Mouse (Mus musculus) heart, postnatal 36 days (tissue): Measurements from ENCODE around the gene Coro1b. TPM values are rescaled to one million over a fixed set of nuclear protein-coding genes. Genes with fewer than 3 reads are reported as not detected.
A peak's percentile ranks its signal among the peaks of the same experiment; 100 is the strongest.

ENCODE experiments used
- DNase-seq, 2 experiments: peaks; one replicate each; pipeline ENCODE4 v3.0.0; 2021 to 2022
- intact Hi-C: fragments of 180-260 bp; cut with DNase I; formaldehyde crosslinking; loops from one replicate; pipeline ENCODE4 v1.15.1; 2025
- total RNA-seq, 2 experiments: library from RNA; stranded (reverse); gene quantifications; 2 replicates each; pipeline ENCODE4 v1.2.3; 2021

Gene Coro1b
- 10 to 100 TPM; 52.4 to 55.6 TPM for total RNA-seq

DNA sequence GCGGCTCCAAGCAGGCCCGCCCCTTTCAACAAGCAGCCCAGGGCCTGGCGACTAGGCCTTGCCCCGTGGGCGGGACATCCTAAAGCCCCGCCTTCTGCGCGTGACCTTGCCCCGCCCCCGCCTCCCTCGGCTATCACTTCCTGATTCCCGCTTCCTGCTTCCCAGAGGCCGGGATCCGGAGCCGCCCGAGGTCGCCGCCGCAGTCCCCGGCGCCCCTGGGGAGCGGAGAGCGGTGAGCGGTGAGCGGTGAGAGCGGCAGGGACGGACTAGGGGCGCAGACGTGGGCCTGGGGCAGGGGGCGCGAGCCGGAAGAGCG, at the start of gene Coro1b:
Gene Coro1b, plus strand, starts transcription at position 129 of the 316 bp plus-strand sequence.
- intact Hi-C loops = loop anchor here (1.0 kb wide), 1 partner anchor 22 kb away; no protein-coding TSS in a partner anchor
- DNase-seq = peak; percentile 99 to 100

DNA sequence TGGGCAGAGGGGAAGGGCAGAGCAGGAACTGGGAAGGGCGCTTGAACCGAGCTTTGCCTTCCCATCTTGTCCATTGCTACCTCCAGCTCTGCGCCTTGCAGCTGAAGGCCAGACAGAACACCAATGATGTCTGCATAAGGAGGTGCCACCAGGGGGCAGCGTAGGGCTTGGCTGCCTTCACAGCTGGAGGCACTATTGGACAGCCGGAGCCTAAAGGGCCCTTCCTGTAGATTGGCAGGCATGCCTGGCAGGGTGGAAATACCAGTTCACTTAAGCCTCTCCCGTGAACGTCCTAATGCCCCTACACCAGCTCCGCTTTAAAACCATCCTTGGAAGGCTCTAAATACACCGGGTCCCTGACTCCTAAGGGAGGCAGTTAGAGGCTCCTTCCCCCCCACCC, 49.4 kb upstream of the Coro1b start:
- intact Hi-C loops = loop anchor here (2.0 kb wide), 1 partner anchor 104 kb away; no protein-coding TSS in a partner anchor
- DNase-seq = peak; percentile 91 to 95

DNA sequence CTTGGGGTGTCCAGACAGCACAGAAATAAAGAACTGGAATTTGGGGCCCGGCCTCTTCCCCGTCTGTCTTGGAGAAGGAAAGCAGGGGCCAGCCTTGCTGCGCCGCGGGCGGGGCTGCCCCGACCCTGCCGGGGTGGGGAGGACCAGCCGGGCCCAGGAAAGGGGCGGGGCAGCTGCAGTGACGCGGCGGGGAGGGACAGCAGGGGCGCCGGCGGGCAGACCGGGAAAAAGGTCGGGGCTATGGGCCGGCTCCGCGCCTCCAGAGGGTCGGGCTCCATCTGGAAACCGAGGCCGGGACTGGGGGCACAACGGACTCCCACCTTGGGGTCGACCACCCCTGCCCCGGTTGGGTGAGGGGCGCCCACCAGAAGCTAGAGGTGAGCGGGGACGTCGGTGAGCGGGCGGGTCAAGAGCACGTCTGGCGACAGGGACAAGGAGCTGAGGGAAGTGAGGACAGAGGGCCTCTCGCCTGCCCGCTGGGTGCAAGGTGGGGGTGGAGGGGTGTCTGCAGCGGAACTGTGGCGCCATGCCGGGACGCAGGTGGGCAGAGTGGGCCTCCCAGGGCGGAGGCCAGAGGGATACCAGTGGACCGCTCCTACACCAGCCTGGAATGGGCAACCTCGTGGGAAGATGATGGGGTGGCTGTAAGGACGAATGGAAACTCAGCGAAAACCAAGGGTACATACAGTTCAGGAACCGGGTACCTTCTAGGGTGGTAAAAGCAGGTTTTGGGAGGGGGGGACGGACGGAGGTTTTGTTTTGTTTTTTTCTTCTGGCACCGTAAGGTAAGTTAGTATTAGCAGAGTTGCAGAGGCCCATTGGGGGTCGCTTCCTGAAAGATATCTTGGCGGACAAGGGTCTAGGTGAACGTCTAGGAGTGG, 48.3 kb upstream of the Coro1b start, which contains the start of gene Pitpnm1:
Gene Pitpnm1, plus strand, starts transcription at position 162 of the 881 bp plus-strand sequence.
- DNase-seq = peak; percentile 83 to 87
- intact Hi-C loops = loop anchor here (1.0 to 2.0 kb wide), 2 partner anchors 103 to 128 kb away; no protein-coding TSS in a partner anchor

DNA sequence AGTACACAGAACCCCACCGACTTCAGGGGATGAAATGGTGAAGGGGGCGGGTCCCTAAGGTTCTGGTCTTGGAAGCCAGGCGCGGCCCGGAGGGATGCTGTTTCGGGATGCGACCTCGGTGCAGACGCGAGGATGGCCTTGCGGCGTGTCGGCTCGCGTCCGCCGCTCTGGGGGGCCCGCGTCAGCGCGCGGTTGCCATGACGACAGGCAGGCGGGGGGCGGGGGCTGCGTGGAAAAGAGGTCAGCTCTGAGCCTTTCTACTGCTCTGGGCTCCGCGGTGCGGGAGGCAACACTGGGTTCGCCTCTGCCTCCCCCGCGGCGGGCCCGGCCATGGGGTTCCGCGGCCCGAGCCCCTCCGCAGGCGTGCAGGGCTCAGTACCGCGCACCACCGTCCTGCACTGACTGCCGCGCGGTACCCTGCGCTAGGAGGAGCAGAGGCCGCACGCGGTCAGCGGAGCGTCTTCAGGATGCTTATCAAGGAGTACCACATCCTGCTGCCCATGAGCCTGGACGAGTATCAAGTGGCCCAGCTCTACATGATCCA, 47.6 kb upstream of the Coro1b start:
- DNase-seq = peak in 1 of 2 experiments; percentile 24
- intact Hi-C loops = loop anchor here (1.0 kb wide), 1 partner anchor 128 kb away; no protein-coding TSS in a partner anchor

DNA sequence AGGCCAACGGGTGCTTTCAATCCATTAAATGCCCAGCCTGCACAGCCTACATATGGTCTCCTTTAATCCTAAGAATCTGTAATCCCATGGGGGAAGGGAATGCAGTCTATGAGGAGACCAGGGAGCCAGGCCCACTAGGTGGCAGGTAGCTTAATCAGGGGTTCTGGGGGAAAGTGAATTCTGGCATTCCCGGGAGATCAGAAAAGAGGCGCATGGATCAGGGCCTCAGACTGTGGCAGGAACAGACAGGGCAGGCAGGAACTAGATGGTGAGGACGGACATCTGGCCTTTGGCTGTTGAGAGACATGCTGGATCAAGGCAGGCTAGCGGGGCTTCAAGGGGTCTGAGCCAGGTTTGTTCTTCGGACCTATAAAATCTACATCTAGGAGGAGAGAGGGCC, 47.0 kb upstream of the Coro1b start:
- no peak for DNase-seq
- intact Hi-C loops = no loop called here

DNA sequence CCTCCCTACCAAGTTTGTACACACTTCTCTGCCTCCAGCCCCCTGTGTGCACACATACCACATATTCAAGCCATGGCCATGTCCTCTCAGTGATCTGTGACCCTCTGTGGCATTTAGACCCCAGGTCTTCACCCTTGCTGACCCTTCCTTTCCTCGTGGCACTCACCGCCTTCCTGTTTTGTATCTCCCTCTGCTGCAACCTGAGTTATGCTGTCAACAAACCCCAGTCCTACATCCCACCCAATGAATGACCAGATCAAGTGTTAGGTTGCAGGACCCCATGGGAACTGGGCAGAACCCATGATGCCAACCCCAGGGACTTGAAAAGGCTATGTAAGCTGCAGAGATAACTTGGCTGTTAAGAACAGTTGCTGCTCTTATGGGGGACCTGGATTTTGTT, 46.4 kb upstream of the Coro1b start:
- intact Hi-C loops = no loop called here
- no peak for DNase-seq

DNA sequence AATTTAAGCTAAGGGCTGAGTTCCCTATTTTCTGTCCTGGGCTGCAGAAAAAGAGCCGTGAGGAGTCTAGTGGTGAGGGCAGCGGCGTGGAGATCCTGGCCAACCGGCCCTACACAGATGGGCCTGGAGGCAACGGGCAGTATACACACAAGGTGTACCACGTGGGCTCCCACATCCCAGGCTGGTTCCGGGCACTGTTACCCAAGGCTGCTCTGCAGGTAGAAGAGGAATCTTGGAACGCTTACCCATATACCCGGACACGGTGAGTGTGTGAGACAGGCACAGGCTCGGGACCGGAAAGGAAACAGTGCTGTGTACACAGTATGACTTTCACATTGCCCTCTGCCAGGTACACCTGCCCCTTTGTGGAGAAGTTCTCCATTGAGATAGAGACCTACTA, 45.8 kb upstream of the Coro1b start:
- intact Hi-C loops = no loop called here

DNA sequence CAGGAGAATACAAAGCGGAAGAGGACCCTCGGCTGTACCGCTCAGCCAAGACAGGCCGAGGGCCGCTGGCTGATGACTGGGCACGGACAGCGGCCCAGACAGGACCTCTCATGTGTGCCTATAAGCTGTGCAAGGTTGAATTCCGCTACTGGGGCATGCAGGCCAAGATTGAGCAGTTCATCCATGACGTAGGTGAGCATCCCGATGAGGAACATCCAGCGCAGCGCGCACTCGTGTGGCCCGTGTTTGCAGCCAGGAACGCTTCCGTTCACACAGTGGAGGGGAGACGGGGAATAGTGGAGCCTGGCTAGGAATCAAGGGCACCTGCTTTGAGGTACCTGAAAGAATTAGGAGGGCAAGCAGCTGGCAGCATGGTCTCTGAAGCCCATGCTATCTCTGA, 45.1 kb upstream of the Coro1b start:
- intact Hi-C loops = no loop called here
- DNase-seq = no peak

More for the DNA sequence above, 45.8 kb upstream of the Coro1b start:
- DNase-seq = no peak

DNA sequence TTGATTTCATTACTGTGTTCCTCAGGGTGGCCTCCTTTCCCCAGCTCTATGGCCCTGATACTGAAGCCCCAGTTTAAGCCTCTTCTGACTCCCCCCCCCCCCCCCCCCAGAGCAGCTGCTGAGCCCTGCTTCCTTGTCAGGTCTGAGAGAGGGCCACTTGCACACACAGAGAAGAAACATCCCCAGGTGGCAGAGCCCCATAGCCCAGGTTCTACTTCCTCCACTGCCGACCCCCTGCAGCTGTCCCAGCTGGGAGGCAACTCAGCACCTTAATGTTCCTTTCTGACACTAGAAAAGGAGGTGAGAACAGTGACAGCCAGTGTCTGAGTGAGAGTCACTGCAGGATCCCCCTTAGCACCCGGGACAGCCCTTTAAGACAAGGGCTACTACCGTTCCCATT, 44.6 kb upstream of the Coro1b start:
- intact Hi-C loops = no loop called here
- no peak for DNase-seq

DNA sequence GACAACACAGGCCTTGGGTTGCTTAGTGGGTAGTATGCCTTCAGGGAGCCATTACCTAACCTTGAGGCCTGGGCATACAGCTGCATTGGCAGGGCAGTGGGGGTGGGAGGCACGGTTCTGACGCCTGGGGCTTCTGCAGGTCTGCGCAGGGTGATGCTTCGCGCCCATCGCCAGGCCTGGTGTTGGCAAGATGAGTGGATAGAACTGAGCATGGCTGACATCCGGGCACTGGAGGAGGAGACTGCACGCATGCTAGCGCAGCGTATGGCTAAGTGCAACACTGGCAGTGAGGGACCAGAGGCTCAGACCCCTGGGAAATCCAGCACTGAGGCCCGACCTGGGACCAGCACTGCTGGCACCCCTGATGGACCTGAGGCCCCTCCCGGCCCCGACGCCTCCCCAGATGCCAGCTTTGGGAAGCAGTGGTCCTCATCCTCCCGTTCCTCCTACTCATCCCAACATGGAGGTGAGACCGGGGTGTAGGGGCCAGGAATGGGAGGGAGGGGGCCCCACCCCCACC, 43.7 kb upstream of the Coro1b start:
- no peak for DNase-seq
- intact Hi-C loops = no loop called here

DNA sequence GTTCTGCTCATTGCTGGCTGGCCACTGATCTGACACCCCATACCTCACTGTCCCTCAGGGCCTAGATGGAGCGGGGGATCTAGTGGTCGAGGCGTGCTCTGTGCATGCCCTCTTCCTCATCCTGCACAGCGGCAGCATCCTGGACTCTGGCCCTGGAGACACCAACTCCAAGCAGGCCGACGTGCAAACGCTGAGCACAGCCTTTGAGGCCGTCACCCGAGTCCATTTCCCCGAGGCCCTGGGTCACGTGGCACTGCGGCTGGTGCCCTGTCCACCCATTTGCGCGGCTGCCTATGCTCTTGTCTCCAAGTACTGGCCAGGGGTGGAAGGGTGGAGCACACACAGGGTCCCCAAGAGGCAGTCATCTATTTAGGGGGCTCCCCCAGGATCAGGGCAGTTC, 41.8 kb upstream of the Coro1b start:
- intact Hi-C loops = no loop called here
- no peak for DNase-seq

DNA sequence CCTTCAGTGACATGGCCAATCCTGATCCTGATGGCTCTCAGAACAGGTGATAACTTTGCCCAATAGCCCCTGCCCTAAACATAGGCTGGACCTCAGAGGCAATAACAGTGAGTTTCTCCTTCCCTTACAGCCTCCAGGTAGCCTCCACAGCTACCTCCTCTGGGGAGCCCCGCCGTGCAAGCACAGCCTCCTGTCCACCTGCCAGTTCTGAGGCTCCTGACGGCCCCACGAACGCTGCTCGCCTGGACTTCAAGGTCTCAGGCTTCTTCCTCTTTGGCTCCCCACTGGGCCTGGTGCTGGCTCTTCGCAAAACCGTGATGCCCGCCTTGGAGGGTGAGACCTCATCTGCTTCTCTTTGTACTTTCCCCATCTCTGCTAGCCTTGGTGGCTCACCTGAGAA, 39.9 kb upstream of the Coro1b start:
- DNase-seq = no peak
- intact Hi-C loops = no loop called here

DNA sequence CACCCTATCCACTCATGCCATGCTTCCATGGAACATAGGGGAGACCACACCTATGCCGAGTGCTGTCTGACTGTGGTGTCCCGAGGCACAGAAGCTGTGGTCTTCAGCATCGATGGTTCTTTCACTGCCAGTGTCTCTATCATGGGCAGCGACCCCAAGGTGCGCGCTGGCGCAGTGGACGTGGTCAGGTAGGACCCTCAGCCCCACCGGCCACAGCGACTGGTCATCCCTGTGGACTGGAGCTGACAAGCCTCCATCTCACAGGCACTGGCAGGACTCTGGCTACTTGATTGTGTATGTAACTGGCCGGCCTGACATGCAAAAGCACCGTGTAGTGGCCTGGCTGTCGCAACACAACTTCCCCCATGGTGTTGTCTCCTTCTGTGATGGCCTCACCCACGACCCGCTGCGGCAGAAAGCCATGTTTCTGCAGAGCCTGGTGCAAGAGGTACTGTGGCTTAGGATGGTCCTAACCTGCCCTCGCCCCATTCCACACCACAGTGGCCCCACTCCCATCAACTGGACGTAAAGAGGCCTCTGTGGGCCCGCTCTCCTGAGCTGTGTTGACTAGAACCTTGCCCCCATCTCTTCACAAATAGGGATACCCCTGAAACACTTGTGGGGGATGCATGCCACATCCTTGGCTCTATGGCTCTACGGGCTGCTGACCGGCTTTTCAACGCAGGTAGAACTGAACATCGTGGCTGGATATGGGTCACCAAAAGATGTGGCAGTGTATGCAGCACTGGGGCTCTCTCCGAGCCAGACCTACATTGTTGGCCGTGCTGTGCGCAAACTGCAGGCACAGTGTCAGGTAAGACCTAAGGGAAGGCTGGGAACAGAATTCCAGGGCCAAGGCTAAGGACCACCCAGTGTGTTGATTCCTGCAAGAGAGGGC, 36.1 kb upstream of the Coro1b start:
- intact Hi-C loops = no loop called here
- no peak for DNase-seq

DNA sequence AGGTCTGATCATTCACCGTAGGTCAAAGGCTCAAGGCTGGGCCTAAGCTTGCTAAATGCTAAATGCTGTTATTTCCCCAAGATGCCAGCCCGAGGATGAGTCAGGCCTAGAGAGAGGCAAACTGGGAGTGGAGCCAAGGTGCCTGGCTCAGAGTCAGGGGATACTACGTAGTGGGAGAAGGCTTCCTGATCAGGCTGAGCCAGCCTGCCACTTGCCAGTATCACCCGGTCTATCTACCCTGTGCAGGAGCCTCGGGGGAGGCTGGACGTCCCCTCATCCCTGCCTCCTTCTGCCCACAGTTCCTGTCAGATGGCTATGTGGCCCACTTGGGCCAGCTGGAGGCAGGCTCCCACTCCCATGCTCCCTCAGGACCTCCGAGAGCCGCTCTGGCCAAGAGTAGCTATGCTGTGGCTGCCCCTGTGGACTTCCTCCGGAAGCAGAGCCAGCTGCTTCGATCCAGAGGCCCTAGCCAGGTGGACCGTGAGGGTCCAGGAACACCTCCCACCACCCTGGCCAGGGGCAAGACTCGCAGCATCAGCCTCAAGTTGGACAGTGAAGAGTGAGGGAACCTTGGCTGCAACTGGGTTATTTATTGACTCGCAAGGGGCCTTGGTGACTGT, 35.1 kb upstream of the Coro1b start:
- intact Hi-C loops = no loop called here
- DNase-seq = peak; percentile 76 to 83

DNA sequence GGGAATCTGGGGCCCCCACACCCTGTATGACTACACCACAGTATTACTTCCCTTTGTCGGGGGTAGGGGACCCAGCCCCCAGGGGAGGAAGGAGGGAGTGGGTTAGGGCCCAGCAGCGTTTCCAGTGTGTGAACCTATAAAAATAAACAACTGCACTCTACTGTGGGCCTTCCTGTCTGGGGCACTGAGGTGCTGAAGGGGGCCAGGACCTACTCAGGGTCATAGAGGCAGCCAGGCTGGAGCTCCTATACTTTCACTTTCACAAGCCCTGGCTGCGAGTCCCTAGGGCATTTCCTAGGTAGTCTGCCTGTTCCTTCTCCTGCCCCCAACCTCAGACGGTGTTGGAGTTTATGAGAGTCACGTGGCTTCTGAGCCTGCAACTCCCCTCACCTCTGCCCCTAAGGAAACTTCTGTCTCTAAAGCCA, 34.6 kb upstream of the Coro1b start:
- intact Hi-C loops = no loop called here
- DNase-seq = peak; percentile 31 to 42

DNA sequence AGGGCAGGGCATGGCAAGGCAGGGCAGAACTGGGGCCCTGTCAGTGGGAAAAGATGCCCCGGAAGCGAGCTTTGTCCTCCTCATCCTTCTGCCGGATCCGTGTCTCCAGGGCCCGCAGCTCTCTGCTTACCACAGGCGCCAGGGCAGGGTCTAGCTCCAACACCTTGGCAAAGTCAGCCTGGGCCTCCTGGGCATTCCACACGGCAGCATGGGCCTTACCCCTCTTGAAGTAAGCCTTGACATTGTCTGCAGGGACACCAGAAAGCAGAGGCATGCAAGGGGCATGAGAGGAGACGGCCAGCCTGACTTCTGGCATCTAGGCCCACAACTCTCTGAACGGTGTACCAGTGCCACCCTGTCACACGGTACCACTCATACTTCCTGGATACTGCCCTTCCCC, 33.9 kb upstream of the Coro1b start:
- DNase-seq = no peak
- intact Hi-C loops = no loop called here

DNA sequence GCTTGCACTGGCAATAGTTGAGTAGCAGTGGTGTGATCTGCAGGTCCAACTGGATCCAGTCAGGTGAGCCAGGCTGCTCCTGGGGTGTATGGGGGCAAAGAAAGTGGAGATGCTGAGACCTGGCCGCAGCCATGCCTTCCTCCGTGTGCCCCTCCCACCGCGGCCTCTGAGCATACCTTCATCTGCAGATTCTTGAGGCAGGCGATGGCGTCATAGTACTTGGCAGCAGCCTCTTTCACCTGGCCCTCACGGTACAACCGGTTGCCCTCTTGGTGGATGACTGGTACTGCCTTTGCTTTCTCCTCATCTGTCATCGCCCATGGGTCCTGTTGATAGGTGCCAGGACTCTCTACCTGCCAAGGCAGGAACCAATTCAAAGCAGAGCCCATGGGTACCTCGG, 33.3 kb upstream of the Coro1b start:
- no peak for DNase-seq
- intact Hi-C loops = no loop called here

DNA sequence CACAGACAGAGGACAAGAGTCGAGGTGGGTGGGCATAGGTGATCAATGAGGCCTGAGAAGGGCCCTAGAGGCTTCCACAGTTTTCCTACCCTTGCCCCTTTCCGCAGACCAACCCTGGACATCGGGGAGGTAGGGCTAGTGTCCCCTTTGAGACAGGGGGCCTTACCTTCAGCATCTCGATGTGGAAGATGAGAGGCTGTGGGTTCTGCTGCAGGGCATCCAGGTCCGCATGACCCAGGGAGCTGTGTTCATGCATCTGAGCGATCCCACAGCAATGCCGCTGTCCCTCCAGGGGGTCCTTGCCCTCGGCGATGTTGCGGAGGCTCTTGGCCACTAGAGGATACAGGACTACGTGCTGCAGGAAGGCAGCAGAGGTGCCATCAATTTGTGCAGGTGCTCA, 32.6 kb upstream of the Coro1b start:
- intact Hi-C loops = no loop called here

DNA sequence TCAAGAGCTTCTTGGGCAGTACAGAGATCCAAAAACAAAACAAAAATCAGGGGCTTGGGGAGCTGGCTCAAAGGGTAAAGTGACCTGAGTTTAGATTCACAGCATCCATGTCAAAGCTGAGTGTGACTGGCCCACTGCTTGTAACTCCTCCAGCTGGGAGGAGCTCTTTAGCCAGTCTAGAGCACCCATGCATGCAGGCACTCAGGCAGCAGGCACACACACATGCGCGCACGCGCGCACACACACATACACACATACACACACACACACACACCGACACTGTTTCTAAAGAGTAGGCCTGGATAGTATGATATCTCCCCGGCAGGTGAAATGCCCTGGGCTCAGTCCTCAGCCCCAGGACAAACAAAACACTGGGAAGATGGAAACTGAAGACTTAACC, 31.4 kb upstream of the Coro1b start:
- no peak for DNase-seq
- intact Hi-C loops = no loop called here

More for the DNA sequence above, 32.6 kb upstream of the Coro1b start:
- no peak for DNase-seq

DNA sequence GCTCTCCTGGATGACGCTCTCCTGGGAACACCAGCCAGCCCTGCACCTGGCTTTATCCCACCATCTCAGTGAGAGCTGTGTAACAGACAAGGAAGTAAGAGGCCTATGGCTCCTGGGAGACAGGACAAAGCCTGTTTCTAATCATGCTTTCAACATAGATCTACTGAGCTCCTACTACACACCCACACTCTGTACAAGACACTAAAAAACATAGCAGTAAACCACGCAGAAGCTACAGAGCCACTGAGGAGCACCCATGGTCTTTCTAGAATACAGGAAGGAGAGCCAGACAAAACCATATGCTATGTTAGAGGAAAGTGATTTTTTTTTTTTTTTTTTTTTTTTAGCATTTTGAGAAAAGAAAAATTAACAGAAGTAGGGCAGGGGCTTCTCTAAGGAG, 30.1 kb upstream of the Coro1b start:
- DNase-seq = no peak
- intact Hi-C loops = no loop called here
